Mouse (Mus musculus) limb, embryonic 15.5 days (tissue): Measurements from ENCODE around the gene Tbc1d17. TPM values are rescaled to one million over a fixed set of nuclear protein-coding genes. Genes with fewer than 3 reads are reported as not detected.

Experiments
- ATAC-seq: fragments of 200-750 bp; cut with Nextera tagmentation; 2 replicates; pipeline ENCODE4 v1.8.0; 2017; ENCODE audit warnings: low read depth, moderate TSS enrichment; ENCODE audit not compliant: insufficient number of reproducible peaks, low FRiP score, low TSS enrichment
- H3K27ac ChIP-seq: fragments of 300-500 bp; sonication (generic); 2 replicates; pipeline ENCODE4 v1.5.1; 2015; ENCODE audit warnings: moderate library complexity, mild to moderate bottlenecking, inconsistent platforms
- H3K27me3 ChIP-seq: fragments of 300-500 bp; sonication (generic); 2 replicates; pipeline ENCODE4 v1.6.1; 2015; ENCODE audit warnings: inconsistent platforms
- H3K36me3 ChIP-seq: fragments of 300-500 bp; sonication (generic); 2 replicates; pipeline ENCODE4 v1.6.1; 2015; ENCODE audit warnings: inconsistent platforms
- H3K4me1 ChIP-seq: fragments of 300-500 bp; sonication (generic); 2 replicates; pipeline ENCODE4 v1.6.1; 2015; ENCODE audit warnings: inconsistent platforms
- H3K4me2 ChIP-seq: fragments of 300-500 bp; sonication (generic); 2 replicates; pipeline ENCODE4 v1.6.1; 2015; ENCODE audit warnings: mild to moderate bottlenecking, inconsistent platforms
- H3K4me3 ChIP-seq: fragments of 300-500 bp; sonication (generic); 2 replicates; pipeline ENCODE4 v1.5.1; 2015; ENCODE audit warnings: mild to moderate bottlenecking, inconsistent platforms
- H3K9ac ChIP-seq: fragments of 300-500 bp; sonication (generic); 2 replicates; pipeline ENCODE4 v1.6.1; 2015; ENCODE audit warnings: inconsistent platforms
- H3K9me3 ChIP-seq: fragments of 300-500 bp; sonication (generic); 2 replicates; pipeline ENCODE4 v1.6.1; 2016; ENCODE audit warnings: inconsistent platforms
- WGBS: fragments of 180-500 bp; shearing (Covaris S2); methylation state at CpG from one replicate; pipeline ENCODE4 v1.1.7; 2015; 5-methylcytosine and 5-hydroxymethylcytosine counted together
- polyA plus RNA-seq: library from polyadenylated mRNA; unstranded; fragments of >200 nt; fragmentation: Nextera tagmentation; extraction: Ambion mirVana; gene quantifications from 2 replicates; pipeline ENCODE4 v1.2.1, GENCODE M21; 2015

The Tbc1d17 gene
- polyA plus RNA-seq, 1 experiment from 2014 or later, result 82.6 TPM

DNA sequence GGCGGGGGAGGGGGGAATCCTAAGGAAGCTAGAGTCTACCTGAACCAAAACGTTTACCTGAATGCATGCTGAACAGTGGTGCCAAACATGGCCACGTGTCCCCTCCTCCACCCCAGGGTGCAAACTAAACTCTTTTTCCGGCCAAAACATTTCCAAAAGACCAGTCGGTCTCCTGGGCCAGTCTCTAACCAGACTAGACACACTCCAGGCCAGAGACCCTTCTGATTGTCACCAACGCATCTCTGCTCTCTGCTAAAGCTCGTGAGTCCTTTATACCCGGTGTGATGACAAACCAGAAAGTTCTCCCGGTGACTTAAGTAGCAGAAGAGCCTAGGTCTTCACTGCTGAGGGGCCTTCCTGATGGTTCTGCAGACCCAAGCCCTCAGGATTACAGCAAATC, 18.9 kb upstream of the Tbc1d17 start:
- Histone ChIP-seq H3K36me3 (peaks cover 36% of the 10 kb centered on the region), H3K4me3 (peak overlapping the region; percentile 97), H3K4me2 (peak overlapping the region; percentile 75), H3K9ac (peak overlapping the region; percentile 100; the same call in 1 of the 2 replicates), H3K9me3 (no peaks in the 10 kb centered on the region), H3K4me1 (peaks cover 60% of the 10 kb centered on the region), H3K27me3 (no peaks in the 10 kb centered on the region), H3K27ac (peak overlapping the region; percentile 100)
- WGBS, result 42% methylated on average over 9 of the region's 9 CpGs
- ATAC-seq, result no peak

DNA sequence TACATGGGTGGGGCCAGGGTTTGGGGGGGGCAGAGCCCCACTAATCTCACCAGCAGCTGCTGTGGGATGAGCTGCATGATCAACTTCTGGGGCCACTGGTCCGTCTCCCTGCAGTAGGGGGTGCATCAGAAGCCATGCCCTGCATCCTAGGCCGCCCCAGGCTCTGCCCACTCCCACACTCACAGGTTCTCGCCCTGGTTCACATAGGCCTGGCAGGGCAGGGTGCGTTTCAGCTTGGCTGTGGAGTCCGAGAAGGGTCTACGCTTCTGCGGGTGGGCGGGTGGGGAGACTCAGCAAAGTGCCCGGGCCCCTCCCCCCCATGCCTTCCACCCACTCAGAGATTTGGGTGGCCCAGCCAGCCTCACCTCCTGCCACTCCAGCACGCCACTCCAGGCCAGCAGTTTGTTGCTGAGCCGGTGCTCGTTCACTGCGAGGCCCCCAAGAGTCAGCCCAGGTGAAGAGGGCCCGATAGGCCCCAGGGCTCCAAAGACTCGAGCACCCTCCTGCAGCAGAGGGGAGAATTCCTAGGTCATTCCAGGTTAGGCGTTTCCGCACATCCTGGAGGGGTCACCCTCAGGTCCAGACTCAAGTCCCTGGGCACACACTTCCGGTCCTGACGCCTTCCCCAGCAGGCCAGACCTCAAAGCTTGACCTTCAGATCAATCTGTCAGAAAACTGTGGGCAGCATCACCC, 18.3 kb upstream of the Tbc1d17 start:
- H3K4me1 ChIP-seq, result peaks cover 63% of the 10 kb centered on the region
- peaks cover 42% of the 10 kb centered on the region for H3K36me3 ChIP-seq
- H3K27me3 ChIP-seq, result no peaks in the 10 kb centered on the region
- H3K4me2 ChIP-seq, result peak overlapping the region; percentile 75
- peak overlapping the region; percentile 100; the same call in 1 of the 2 replicates for H3K9ac ChIP-seq
- 57% methylated on average over 18 of the region's 19 CpGs for WGBS
- peak overlapping the region; percentile 74 for H3K27ac ChIP-seq
- no peaks in the 10 kb centered on the region for H3K9me3 ChIP-seq
- ATAC-seq, result no peak
- H3K4me3 ChIP-seq, result peak overlapping the region; percentile 97

DNA sequence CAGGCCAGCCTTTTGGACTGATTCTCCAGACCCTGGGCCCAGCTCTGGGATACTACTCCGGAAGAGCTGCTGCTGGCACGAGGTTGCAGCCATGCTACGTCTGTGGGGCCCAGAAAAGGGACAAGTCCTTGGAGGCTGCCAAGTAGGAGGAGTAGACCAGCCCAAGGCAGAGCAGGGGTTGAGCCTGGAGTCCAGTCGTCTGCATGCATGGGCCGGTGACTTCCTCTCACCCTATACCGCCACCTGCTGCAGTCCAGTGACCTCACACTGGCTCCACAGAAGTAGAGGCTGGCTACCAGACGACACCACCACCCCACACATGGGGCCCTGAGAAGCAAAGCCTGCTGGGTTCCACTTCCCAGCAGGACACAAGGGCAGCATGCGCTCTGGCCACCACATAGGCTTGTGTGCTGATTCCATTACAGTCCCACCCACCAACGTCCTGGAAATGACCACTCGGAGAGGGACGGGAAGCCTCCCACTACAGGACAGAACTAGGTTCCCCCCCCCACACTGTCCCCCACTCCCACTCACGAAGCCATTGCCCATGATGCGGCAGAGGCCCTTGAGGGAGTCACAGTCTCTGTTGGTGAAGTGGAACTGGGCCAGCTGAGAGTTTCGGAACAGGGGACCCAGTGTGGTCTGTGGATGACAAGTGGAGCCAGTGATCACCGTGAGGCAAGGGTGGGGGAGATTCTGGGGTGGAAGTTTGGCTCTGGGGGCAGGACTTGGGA, 17.6 kb upstream of the Tbc1d17 start:
- Histone ChIP-seq H3K4me2 (peak overlapping the region; percentile 75), H3K27ac (peak overlapping the region; percentile 74), H3K9me3 (no peaks in the 10 kb centered on the region), H3K36me3 (peaks cover 49% of the 10 kb centered on the region), H3K4me1 (peaks cover 65% of the 10 kb centered on the region), H3K27me3 (no peaks in the 10 kb centered on the region), H3K4me3 (peak overlapping the region; percentile 97), H3K9ac (peak overlapping the region; percentile 26; the same call in 1 of the 2 replicates)
- no peak for ATAC-seq
- 40% methylated on average over 15 of the region's 15 CpGs for WGBS

DNA sequence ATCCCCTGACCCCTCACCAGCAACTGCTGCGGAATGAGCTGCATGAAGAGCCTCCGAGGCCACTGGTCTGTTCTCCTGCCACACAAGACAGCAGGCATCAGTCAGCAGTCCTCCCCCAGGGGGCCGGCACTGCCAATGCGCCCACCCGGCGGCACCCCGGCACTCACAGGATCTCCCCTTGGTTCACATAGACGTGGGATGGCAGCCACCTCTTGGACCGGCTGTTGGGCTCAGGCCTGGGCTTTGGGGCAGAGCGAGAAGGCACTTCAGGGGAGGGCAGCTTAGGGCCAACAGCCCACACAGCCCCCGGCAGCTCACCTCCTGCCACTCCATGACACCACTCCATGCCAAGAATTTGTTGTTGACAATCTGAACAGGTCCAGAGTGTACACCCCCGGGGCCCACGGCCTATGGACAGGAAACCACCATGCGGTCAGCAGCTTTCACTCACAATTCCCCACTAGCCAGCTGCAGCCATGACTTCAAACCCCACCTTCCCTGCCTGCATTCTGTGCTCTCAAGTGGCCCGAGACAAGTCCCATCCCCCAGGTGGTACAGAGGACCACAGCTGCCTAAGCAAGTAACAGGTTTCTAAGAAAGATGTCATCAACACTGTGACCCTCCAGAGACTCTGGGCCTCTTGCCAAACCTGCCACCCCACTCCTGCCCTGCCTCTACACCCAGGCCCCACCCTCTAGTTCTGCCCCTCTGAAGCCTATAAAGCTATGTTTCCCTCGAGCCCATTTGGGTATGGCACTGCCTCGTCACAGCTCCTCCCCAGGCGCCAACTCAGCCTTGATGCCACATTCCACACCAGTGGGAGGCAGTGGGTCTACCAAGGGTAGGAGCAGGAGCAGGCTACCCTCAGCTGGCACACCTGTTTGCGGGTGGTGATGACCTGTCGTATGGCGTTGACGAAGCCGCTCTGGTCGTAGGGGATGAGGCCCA, 16.0 kb upstream of the Tbc1d17 start:
- no peak overlapping the region for H3K4me3 ChIP-seq
- H3K9ac ChIP-seq, result no peak overlapping the region
- peaks cover 50% of the 10 kb centered on the region for H3K36me3 ChIP-seq
- no peaks in the 10 kb centered on the region for H3K27me3 ChIP-seq
- 75% methylated on average over 24 of the region's 24 CpGs for WGBS
- H3K4me2 ChIP-seq, result no peak overlapping the region
- H3K4me1 ChIP-seq, result peaks cover 67% of the 10 kb centered on the region
- H3K9me3 ChIP-seq, result no peaks in the 10 kb centered on the region
- no peak for ATAC-seq
- H3K27ac ChIP-seq, result peak overlapping the region; percentile 74

DNA sequence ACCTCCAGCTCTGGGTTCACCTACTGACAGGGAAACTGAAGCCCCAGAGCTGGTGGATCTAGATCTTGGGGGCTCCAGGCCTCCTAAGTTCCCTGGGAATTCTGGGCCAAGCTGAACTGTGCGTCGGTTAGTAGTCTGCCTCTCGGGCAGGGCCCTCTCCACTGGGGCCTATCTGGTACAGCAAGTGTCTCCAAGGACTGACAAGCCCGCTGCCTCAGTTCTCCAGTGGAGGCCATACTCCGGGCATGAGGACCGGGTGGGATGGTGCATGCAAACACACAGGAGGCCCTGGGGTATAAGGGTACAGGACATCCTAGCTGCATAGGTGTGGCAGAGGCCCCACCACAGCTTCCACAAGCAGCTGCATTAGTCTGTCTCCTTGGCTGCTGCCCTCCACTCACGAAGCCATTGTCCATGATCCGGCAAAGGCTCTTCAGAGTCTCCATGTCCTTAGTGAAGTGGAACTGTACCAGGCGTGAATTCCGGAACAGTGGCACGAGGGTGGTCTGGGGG, 15.2 kb upstream of the Tbc1d17 start:
- no peak overlapping the region; the same call in 1 of the 2 replicates for H3K9ac ChIP-seq
- H3K4me2 ChIP-seq, result no peak overlapping the region
- no peak overlapping the region for H3K4me3 ChIP-seq
- H3K27me3 ChIP-seq, result no peaks in the 10 kb centered on the region
- ATAC-seq, result no peak
- 0 out of 2 replicates have a peak overlapping the region, but pooled peaks have one; percentile 39 for H3K27ac ChIP-seq
- peaks cover 69% of the 10 kb centered on the region for H3K4me1 ChIP-seq
- WGBS, result 84% methylated on average over 11 of the region's 11 CpGs
- H3K9me3 ChIP-seq, result no peaks in the 10 kb centered on the region
- H3K36me3 ChIP-seq, result peaks cover 50% of the 10 kb centered on the region

DNA sequence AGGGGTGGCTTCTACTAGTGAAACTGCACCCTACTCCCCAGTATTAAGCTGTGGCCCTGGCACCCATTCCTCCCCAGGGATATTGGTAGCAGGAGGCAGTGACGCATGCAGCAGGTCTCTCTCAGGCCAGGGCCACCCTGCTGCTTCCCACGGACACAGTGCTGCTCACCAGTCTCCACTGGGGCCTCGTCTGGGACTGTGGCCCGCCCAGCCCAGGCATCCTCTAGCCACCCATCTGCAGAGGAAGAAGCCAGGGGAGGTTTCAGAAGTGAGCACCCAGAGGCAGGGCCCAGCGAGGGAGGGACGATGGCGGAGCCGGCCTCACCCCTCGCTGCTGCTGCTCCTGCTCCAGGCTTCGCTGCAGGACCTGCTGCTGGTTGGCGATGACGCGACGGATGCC, 14.3 kb upstream of the Tbc1d17 start:
- peak overlapping the region; percentile 39 for H3K27ac ChIP-seq
- no peaks in the 10 kb centered on the region for H3K27me3 ChIP-seq
- H3K4me3 ChIP-seq, result no peak overlapping the region
- H3K9ac ChIP-seq, result no peak overlapping the region
- H3K36me3 ChIP-seq, result peaks cover 50% of the 10 kb centered on the region
- no peaks in the 10 kb centered on the region for H3K9me3 ChIP-seq
- ATAC-seq, result no peak
- H3K4me2 ChIP-seq, result no peak overlapping the region
- peaks cover 70% of the 10 kb centered on the region for H3K4me1 ChIP-seq
- WGBS, result 91% methylated on average over 14 of the region's 14 CpGs

DNA sequence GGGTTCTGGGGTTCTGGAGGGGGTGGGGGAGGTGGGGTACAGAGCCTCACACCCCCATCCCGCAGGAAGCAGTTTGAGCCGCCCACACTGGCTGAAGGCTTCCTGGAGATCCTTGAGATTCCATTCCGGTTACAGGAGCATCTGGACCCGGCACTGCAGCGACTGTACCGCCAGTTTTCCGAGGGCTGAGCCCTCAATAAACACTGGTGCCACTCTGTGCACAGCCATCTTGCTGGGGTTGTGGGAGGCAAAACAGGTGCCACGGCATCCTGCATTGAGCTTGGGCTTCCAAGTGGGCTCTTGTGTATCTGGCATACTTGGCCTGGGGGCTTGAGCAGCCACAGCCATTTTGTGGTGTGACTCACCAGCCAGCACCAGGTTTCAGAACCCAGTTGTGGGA, 13.6 kb upstream of the Tbc1d17 start:
- 69% methylated on average over 8 of the region's 8 CpGs for WGBS
- no peak overlapping the region for H3K4me3 ChIP-seq
- H3K4me2 ChIP-seq, result no peak overlapping the region
- H3K4me1 ChIP-seq, result peaks cover 69% of the 10 kb centered on the region
- H3K9ac ChIP-seq, result no peak overlapping the region
- ATAC-seq, result no peak
- H3K27ac ChIP-seq, result no peak overlapping the region
- H3K9me3 ChIP-seq, result no peaks in the 10 kb centered on the region
- peaks cover 50% of the 10 kb centered on the region for H3K36me3 ChIP-seq
- no peaks in the 10 kb centered on the region for H3K27me3 ChIP-seq

DNA sequence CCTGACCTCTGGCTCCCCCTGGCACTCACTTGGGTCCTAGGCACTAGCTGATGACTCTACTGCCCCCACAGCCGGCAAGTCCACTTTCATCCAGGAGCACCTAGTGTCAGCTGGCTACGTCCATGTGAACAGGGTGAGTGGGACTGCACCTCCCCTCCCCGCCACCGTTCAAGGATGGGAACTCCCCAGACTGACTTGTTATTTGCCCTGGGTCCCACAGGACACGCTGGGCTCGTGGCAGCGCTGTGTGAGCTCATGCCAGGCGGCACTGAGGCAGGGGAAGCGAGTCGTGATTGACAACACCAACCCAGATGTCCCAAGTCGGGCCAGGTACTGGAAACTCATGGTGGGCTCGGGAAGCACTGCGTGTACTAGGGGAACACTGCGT, 12.5 kb upstream of the Tbc1d17 start:
- Histone ChIP-seq H3K4me1 (peaks cover 62% of the 10 kb centered on the region), H3K27ac (peak overlapping the region; percentile 68), H3K36me3 (peaks cover 50% of the 10 kb centered on the region), H3K9ac (no peak overlapping the region), H3K4me2 (no peak overlapping the region), H3K27me3 (no peaks in the 10 kb centered on the region), H3K4me3 (no peak overlapping the region), H3K9me3 (no peaks in the 10 kb centered on the region)
- WGBS, result 76% methylated on average over 14 of the region's 14 CpGs
- ATAC-seq, result no peak

DNA sequence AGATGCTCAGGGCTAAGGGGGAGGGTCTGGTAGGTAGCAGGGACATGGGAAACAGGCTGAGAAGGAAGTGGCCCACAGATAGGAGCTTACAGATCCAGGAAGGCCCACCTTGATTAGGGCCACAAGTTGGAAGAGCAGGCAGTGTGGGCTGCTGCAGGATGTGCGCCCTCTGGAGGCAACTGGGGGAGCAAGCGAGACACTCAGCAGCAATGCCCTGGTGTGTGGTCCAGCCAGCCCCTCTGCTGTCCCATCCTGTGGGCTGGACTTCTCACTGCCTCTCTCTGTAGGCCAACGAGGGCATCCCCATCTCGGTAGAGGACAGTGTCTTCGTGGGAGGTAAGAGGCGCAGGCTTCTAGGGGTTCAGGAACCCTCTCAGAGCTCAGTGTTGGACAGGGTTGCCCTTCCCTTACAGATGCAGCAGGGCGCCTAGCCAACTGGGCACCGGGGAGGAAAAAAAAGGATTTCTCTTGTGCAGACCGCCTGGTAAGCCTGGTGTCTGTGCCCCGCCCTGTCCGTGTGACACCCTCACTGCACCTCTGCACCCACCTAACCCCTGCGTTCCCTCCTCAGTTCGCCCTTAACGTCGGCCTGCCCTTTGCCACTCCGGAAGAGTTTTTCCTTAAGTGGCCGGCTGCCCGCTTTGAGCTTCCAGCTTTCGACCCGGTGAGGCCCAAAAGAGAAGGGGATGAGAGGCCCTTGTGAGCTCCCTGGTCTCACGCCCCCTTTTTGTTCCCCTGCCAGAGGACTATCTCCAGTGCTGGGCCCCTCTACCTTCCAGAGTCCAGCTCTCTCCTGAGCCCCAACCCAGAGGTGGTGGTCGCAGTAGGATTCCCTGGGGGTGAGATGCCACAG, 11.9 kb upstream of the Tbc1d17 start:
- no peak for ATAC-seq

DNA sequence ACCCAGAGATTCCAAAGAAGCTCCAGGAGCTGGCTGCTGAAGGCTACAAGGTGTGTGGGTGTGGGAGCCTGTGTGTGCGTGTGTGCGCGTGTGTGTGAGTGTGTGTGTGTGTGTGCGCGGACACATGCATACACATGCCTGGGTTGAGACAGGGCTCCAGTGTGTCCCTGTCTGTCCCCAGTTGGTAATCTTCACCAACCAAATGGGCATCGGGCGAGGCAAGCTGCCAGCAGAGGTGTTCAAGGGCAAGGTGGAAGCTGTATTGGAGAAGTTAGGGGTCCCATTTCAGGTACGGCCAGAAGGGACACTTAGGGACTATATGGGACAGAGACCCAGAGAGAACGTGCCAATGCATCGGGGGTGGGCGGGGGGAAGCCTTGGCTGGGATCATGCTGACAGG, 11.0 kb upstream of the Tbc1d17 start:
- H3K4me1 ChIP-seq, result peaks cover 60% of the 10 kb centered on the region
- H3K4me2 ChIP-seq, result no peak overlapping the region
- H3K9me3 ChIP-seq, result no peaks in the 10 kb centered on the region
- 91% methylated on average over 11 of the region's 11 CpGs for WGBS
- H3K27me3 ChIP-seq, result no peaks in the 10 kb centered on the region
- no peak overlapping the region for H3K9ac ChIP-seq
- no peak for ATAC-seq
- no peak overlapping the region for H3K27ac ChIP-seq
- H3K4me3 ChIP-seq, result no peak overlapping the region
- peaks cover 35% of the 10 kb centered on the region for H3K36me3 ChIP-seq

More for the DNA sequence above, 11.9 kb upstream of the Tbc1d17 start:
- H3K4me1 ChIP-seq, result peaks cover 60% of the 10 kb centered on the region
- H3K4me3 ChIP-seq, result no peak overlapping the region
- no peaks in the 10 kb centered on the region for H3K9me3 ChIP-seq
- peak overlapping the region; percentile 68 for H3K27ac ChIP-seq
- WGBS, result 59% methylated on average over 22 of the region's 22 CpGs
- H3K4me2 ChIP-seq, result no peak overlapping the region
- H3K9ac ChIP-seq, result no peak overlapping the region
- peaks cover 45% of the 10 kb centered on the region for H3K36me3 ChIP-seq
- H3K27me3 ChIP-seq, result no peaks in the 10 kb centered on the region

DNA sequence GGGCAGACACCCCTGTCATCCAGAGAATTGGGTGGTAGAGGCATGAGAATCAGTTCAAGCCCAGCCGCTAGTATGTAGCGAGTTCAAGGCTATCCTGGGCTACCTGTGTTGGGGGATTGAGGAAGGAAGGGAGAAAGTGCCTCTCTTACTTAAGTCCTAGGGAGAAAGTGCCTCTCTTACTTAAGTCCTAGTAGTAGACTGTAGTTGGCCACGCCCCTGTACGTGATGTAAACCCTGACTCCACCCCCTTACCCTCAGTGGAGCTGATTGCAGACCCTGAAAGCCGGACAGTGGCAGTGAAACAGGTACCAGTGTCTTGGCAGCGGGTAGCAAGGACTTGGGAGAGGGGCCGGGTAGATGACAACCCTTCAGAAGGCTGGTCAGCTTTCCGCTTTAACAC, 9.0 kb upstream of the Tbc1d17 start:
- peak overlapping the region; percentile 95 for H3K27ac ChIP-seq
- 28% methylated on average over 8 of the region's 8 CpGs for WGBS
- no peaks in the 10 kb centered on the region for H3K27me3 ChIP-seq
- peak overlapping the region; percentile 76; the same call in 1 of the 2 replicates for H3K9ac ChIP-seq
- H3K4me1 ChIP-seq, result peaks cover 66% of the 10 kb centered on the region
- H3K4me3 ChIP-seq, result peak overlapping the region; percentile 68
- H3K4me2 ChIP-seq, result peak overlapping the region; percentile 91
- peaks cover 20% of the 10 kb centered on the region for H3K36me3 ChIP-seq
- ATAC-seq, result no peak
- no peaks in the 10 kb centered on the region for H3K9me3 ChIP-seq
